Mouse (Mus musculus) left cerebral cortex, postnatal 10 days (tissue): ENCODE results near the gene Hsf2bp. TPM values are rescaled to one million over a fixed set of nuclear protein-coding genes. Genes with fewer than 3 reads are reported as not detected.

ENCODE experiments used
- DNase-seq, 2 experiments: peaks; one replicate each; pipeline ENCODE4 v3.0.0; 2021 to 2022; ENCODE audit warnings: low spot score in 2 of 2, mixed read lengths in 1 of 2; ENCODE audit errors: extremely low spot score in 1 of 2
- intact Hi-C: fragments of 180-260 bp; cut with DNase I; formaldehyde crosslinking; loops from one replicate; pipeline ENCODE4 v1.15.1; 2025
- total RNA-seq, 2 experiments: library from RNA; stranded (reverse); gene quantifications; 2 replicates each; pipeline ENCODE4 v1.2.3; 2021

The Hsf2bp gene
- total RNA-seq, 2 experiments from 2014 or later = 0.93 to 1.4 TPM

DNA sequence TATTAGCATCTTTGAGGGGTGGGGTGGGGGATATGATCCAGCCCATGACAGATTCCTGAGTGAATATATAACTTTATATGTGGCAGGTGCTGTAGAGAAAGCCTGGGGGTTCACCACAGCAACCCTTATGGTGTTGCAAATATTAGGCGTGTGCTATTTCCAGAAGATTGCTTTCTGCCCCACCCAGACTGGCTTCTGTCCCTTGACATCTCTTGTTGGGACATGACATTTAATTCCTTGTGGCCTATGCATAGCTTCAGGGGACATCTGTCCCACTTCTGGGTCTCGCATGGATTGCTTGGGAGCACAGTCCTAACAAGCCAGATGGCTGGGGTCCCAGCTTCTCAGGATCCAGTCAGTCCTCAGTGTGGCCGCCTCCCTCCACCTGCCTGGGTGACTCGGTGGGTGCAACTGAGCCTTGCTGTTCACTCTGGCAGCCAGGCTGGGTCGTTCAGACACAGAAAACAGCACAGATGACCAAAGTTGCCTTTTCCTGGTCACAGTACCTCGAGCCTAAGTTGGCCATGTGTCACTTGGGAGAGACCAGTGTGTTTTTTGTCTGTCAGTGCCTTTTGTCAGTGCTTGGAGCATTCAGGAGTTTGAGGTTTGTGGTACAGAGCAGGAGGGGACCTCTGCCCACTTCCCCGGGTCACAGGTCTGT, 112.7 kb downstream of the Hsf2bp start:
- no peak for DNase-seq

DNA sequence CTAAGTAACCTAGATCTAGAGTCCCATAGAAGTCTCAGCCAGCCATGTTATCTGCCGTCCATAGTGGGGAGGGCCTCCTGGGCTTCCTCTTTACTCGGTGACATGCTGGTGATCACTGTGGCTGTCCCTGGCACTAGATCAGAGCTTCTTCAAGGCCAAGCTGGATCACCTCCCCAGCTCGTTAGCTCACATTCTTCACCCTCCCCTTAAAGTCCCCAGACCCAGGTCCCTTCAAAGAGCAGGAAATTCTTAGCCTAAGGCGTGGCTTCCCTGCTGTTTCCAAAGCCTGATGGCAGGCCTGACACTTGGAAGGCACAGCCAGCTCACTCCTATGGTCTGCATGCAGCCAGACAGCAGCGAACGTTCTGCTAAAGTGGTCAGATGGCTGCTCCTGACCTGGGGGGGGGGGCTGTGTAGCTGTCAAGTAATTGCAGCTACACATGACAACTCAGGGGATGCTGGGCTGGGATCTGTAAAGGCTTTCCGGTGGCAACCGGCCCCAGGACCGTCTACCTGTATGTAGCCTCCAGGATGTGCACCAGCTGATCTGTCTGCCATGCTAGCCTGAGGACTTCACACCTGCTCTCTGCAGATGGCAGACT, 115.5 kb downstream of the Hsf2bp start:
- DNase-seq = peak in 1 of 2 experiments; percentile 72
- intact Hi-C loops = no loop called here

More for the DNA sequence above, 112.7 kb downstream of the Hsf2bp start:
- intact Hi-C loops = no loop called here

DNA sequence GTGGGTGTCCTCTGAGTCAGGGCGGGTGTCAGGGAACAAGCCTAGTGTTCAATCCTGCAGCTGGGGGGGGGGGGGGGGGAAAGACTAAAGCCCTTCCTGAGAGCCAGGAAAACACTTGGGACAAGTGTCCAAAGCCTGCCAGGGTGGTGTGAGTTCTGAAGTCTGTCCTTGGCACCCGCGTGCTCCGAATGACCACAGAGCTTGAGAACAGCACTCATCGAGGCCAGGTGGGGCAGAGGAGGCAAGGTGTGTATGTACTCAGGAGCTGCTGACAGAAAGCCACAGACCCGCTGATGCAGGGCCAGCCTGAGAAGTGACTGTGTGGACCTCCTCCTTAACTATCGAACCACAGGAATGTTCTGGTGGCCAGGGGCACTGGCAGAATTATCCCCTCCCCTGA, 116.5 kb downstream of the Hsf2bp start:
- intact Hi-C loops = no loop called here
- DNase-seq = no peak

DNA sequence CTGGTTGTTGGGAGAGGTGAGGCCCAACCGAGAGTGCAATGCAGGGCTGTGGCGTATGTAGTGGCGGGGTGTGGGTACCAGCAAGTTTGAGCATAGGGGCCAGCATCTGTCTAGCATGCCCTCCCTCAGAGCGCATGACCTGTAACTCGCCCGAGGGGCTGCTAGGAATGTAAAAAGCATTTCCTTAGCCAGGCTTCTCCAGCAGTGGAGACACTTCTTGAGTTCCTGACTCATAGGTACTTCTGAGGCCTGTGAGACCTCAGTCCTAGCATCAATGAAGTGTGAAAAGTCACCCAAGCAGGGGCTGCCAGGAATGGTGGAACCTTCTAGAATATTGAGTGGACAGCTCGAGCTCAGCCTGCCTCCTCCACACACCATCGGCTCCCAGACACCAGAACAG, 117.8 kb downstream of the Hsf2bp start:
- intact Hi-C loops = no loop called here
- no peak for DNase-seq

DNA sequence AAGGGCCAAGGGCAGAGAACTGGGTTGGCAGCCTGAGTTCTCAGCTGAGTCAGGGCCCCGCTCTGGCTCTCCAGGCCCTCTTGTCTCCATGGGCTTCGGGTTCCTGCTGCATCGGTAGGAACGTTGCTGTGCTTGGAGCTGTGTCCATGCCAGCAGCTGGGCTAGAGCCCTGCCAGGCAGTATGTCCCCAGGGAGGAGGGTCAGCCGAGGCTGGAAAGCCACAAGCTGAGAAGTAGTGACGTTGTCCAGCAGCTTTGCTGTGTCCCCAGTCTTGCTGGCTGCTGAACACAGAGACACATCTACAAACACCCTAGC, 119.7 kb downstream of the Hsf2bp start:
- no peak for DNase-seq
- intact Hi-C loops = no loop called here

DNA sequence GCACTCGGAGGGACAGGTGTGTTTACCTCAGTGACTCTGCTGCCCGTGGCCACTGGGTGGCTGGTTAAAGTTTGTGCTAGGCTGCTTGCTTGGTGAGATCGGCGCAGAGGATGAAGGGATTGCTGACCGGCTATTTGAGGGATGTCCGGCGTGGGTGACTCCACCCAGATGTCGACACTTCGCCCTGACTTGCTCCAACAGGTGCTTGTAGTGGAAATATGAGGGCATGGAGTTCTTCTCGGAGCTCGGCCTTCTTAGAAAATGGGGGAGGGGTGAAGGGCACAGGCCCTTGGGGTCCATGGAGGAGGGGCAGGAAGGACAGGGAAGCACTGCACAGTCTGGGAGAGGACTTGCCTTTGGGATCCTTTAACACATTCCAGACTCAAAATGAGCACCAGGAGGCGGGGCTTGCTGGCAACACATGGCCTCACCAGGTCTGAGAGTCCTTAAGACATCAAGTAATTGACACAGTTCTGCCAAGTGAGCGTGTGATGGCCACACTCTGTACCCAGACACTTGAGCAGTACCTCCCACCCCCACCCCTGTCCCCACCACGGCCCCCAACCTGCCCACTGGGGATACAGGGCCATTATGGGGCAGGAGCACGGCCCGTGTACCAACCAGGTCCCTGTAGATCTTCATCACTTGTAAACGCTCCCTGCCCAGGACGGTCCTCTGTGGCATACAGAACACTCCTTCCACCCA, 120.2 kb downstream of the Hsf2bp start:
- DNase-seq = no peak
- intact Hi-C loops = no loop called here

DNA sequence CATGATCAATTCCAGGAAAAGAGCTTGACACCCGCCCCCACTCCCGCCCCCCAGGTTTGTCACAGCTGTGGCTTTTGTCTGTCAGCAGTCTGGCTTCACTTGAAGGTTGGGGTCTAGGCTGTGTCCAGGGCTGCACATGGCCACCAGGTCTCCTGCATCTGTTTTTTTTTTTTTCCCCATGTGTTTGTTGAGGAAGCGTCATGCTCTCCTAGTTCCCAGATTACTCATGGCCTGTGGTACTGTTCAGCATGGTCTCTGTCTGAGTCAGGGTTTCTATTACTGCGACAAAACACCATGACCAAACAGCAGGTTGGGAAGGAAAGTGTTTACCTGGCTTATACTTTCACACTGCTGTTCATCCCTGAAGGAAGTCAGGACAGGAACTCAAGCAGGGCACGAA, 121.8 kb downstream of the Hsf2bp start:
- intact Hi-C loops = no loop called here
- no peak for DNase-seq

DNA sequence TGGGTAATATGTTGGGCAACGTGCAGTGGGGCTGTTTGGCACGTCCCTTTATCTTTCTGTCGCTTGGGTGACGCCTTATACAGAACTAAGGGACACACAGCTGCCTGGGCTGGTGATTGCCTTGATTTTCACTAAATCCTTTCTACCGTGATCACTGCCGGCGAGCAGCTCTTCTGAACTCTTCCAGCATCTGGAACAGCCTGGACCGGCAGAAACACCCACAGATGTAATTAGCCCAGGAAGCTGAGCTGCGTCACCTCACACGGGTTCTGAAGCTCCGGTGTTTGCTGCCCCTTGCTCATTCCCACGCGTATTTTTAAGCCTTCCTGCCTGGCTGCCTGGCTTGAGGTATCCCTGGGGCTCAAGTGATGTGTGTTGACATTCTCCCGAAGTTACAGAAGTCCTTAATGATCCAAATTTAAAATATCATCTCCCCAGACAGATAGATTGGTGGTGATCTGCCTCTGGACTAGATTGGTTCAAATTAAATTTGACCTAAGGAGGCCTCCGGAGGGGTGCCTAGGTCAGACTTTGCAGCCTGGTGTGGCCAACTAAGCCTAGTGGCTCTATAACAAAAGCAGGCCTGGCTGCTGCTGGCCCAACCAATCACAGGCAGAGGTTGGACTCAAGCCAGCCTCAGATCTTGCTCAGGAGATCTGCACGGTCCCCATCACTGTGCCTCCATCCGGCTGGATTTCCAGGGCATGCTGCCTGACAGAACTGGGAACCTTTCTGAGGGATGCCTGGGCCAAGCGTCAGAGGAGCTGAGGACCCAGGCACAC, 123.1 kb downstream of the Hsf2bp start:
- intact Hi-C loops = no loop called here
- peak in 1 of 2 experiments; percentile 62 for DNase-seq

DNA sequence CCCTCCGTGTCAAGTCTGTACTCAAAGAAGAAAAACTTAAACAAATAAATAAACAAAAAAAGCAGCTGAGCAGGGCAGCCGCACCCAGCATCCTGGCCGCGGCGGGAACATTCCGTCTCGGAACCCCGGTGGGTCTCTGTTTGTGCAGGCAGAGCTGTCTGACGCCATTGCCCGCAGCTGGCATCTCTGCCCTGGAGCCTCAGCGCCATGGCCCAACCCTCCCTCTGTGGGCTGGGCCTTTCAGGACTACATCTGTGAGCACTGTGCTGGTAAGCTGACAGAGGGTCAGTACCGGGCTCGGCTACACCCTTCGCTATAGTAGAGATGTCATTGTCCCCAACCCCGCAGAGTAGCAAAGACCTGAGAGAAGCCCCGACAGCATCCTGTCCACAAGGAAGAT, 123.8 kb downstream of the Hsf2bp start:
- intact Hi-C loops = no loop called here
- peak in 1 of 2 experiments; percentile 91 for DNase-seq

DNA sequence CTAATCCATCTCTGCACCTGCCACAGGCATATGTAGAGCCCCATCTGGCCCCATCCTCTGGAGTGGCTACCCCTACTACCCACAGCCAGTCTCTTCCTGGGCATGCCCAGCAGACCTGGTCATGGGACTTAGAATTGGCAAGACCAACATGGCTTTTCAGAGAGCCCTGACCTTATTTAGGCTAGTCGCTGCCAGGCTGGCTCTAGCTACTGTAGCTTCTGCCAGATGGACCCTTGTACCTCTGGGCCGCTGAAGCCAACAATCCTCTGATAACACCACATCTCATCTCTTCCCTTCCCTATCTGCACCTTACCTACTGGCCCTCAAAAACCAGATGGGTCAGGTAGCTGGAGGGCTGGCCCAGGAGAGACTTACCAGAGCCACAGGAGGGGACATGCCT, 127.2 kb downstream of the Hsf2bp start:
- intact Hi-C loops = no loop called here
- peak in 1 of 2 experiments; percentile 11 for DNase-seq

DNA sequence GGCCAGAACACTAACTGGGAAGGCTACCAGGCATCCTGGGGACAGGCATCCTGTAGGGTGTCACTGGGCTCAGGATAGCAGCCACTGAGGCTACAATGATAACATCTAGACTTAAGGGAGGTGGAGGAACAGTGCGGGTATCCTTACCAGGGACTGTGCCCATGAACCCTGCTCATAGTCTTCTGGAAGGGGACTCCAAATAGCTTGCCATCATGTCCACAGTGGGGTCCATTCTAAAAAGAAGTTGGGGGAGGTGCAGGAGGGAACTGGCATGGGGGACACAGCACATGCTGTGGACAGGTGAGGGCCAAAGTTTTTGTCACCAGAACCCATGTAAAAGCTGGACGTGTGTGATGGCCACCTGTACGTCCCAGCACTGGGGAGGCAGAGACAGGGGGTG, 129.7 kb downstream of the Hsf2bp start:
- peak in 1 of 2 experiments; percentile 10 for DNase-seq
- intact Hi-C loops = no loop called here

DNA sequence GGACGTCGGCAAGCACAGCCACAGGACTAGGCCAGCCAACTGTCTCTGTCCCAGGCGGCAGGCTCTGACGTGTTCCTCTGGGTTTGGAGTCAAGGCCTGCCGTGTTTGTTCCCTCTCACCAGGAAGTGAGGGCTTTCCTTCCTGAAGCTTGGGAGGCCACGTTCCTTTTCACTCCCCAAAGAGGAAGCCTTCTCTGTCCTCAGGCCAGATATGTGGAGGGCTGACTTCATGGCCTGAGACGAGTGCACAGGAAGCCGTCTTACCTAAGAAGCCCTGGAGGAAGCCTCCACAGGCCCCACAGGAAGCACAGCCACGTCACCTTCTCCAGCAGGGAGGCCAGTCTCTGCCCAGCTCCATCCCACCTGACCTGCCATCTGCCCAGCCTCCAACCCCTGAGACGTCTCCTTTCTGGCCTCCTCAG, 130.3 kb downstream of the Hsf2bp start:
- peak in 1 of 2 experiments; percentile 82 for DNase-seq
- intact Hi-C loops = no loop called here

DNA sequence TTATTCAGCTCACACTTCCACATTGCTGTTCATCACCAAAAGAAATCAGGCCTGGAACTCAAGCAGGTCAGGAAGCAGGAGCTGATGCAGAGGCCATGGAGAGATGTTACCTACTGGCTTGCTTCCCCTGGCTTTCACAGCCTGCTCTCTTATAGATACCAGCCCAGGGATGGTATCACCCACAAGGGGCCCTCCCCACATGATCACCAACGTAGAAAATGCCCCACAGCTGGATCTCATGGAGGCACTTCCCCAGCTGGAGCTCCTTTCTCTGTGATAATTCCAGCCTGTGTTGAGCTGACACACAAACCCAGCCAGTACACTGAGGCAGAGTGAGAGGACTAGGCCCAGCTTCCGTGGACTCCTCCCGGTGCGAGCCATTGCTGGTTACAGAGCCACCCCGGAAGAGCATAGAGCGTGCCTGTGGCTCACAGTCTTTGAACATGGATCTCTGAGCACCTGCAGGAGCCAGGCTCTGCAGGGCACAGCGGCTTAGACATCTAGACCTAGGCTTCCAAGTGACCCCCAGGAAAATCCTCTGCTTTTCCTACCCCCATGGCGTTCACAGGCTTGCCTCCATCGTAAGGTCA, 130.9 kb downstream of the Hsf2bp start:
- DNase-seq = no peak
- intact Hi-C loops = no loop called here

DNA sequence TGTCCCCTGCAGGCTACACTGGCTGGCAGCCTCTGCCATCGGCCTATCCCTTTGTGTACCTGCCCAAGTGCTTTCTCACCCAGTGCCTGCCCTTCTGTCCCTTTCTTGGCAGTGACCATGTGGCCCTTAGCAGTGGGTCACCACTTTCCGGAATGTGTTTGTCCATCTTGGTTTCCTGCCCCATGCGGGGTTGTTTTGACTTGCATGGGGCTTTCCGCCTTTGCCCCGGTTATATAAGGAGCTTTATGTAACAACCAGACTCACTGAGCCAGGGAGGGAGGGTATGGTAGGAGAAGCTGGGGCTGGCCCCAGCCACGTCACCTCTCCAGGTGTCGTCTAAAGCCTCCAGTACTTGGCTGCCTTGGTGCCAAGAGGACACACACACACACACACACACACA, 132.1 kb downstream of the Hsf2bp start:
- intact Hi-C loops = no loop called here
- peak in 1 of 2 experiments; percentile 62 for DNase-seq

DNA sequence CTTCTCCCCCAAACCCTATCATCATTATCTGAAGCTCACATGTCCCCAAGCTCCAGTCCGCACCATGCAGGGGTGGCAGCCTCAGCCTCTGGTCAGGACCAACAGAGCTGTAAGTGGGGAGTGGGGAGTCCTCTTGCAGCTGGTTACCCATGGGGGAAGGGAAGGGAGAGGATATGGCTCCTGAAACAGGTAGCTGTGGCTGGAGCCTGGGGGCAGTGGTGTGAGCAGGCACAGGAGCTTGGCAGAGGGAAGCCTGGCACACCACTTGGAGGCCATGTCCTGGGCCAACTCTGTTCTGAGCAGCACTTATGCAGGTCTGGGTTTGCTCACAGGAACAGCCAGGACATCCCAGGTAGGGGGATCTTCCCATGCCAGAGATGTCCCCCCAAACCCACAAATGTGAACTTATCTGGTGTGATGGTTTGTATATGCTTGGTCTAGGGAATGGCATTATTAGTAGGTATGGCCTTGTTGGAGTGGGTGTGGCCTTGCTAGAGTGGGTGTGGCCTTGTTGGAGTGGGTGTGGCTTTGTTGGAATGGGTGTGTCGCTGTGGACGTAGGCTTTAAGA, 133.4 kb downstream of the Hsf2bp start:
- intact Hi-C loops = no loop called here
- peak in 1 of 2 experiments; percentile 12 for DNase-seq

DNA sequence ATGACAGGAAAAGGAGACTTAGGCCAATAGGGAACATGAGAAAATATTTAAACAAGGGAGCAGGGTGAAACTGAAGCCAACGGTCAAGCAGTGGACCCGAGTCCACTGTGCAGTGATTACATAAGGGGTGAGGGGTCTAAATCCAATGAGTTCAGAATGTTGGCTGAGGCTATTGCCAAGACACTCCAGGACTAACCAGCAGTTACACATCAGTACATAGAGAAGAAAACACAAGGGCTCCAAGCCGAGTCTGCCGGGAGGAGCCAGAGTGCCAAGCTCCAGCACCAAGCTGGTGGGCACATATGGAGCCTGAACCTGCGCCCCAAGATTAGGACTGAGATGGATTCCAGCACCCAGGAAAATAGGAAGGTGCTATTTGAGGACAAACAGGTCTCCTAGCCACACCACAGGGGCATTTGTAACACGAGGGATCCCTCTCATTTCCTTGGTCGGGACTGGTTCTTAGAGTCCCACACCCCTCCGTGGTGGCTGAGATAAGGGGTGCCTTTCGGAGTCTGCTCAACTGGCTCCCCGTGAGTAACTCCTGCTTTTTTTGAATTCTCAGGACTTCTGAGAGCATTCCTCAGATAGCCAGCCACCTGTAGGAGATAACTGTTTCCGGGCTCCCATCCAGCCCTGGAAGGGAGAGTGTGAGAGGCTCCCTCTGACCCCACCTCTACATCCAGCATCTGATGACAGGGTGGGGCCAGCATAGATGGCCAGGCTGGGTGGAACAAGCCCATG, 134.5 kb downstream of the Hsf2bp start:
- peak in 1 of 2 experiments; percentile 46 for DNase-seq
- intact Hi-C loops = no loop called here

DNA sequence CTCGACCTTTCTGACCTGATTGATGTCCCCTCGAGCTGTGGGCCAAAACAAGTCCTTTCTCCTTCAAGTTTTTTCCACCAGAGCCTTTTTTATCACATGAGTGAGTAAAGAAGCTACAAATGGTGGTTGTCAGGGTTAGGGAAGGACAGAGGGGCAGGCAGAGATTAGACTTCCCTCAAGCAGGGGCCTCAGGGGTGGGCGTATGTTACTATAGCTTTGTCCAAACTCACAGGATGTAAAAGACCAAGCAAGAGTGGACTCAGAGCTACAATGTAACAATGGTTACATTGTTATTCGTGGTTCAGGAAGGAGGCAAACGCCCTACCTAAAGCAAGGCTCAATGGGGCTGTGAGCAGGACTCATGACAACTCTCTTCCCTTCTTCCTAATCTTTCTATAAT, 137.2 kb downstream of the Hsf2bp start:
- peak in 1 of 2 experiments; percentile 9 for DNase-seq
- intact Hi-C loops = no loop called here

DNA sequence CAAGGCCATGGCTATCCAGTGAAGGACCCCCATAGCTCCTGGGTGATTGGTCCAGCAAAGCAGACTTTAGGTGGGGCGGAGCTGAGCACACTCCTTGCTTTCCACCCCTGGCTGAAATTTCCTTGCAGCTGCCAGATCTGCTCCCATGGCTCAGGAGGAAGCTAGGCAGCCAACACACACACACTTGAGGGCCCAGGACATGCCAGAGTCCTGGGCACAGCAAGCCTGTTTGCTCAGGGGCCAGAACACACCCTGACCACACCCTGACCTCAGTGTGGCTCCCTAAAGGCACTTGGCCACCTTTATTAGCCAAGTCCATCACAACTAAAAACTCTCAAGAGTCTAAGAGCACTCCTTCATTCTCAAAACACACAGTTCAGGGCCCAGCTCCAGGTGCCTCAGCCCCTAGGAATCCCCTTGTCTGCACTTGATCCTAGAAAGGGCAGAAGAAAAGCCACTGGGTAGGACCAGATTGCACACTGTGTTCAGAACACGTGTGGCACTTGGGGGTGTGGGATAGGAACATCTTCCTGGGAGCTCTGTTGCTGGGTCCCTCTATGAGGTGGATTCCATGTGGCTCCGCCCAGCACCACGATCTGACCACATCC, 138.9 kb downstream of the Hsf2bp start:
- intact Hi-C loops = no loop called here
- peak in 1 of 2 experiments; percentile 22 for DNase-seq
